Mouse (Mus musculus) heart, postnatal 36 days (tissue): ENCODE measurements around the gene Gm49387. TPM values are rescaled to one million over a fixed set of nuclear protein-coding genes. Genes with fewer than 3 reads are reported as not detected.
A peak's percentile ranks its signal among the peaks of the same experiment; 100 is the strongest.
"Not testable (repeated sequence)": the region's sequence is repeated elsewhere in the genome, so short reads cannot be mapped to it uniquely, and the experiment has no call there.

Source experiments
- DNase-seq, 2 experiments: peaks; one replicate each; pipeline ENCODE4 v3.0.0; 2021 to 2022
- intact Hi-C: fragments of 180-260 bp; cut with DNase I; formaldehyde crosslinking; loops from one replicate; pipeline ENCODE4 v1.15.1; 2025
- total RNA-seq, 2 experiments: library from RNA; stranded (reverse); gene quantifications; 2 replicates each; pipeline ENCODE4 v1.2.3; 2021

The Gm49387 gene
- total RNA-seq, 2 experiments from 2014 or later, result 0.33 to 1.7 TPM

GRCm38 (mm10) chr14:31644183-31644830 is 3.6 kb upstream of the Gm49387 start:
- intact Hi-C loops, result loop anchor here (5.0 kb wide), 1 partner anchor 438 kb away; no protein-coding TSS in a partner anchor
- DNase-seq, result no peak

DNA sequence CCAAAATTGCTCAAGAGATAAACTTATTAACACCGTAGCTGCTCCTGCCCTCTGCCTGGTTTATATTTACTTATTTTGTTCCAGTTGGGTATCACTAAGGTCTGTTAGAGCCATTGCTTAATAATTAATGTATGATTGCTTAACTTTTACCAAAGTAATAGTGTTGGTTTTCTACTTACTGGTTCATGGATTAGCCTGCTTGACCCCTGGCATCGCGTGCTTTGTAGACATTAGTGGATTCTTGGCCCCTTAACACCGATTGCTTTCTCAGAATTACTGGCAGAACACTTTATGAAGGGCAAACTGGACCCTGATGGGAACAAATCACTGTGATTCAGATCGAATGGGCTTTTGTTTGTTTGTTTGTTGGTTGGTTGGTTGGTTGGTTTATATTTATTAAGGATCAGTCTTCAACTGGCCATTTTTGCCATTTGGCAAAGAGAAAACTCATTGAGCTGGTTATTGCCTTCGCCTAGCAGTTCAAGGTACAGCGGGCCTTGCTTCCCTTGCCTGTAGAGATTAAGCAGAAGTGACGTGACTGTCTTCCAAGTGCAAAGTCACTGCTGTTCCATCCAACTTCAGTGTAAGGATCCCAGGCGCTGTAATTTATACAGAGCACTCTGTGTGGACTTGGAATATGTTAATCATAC is 953 bp upstream of the Gm49387 start:
- no peak for DNase-seq
- intact Hi-C loops, result loop anchor here (5.0 kb wide), 1 partner anchor 441 kb away; no protein-coding TSS in a partner anchor

DNA sequence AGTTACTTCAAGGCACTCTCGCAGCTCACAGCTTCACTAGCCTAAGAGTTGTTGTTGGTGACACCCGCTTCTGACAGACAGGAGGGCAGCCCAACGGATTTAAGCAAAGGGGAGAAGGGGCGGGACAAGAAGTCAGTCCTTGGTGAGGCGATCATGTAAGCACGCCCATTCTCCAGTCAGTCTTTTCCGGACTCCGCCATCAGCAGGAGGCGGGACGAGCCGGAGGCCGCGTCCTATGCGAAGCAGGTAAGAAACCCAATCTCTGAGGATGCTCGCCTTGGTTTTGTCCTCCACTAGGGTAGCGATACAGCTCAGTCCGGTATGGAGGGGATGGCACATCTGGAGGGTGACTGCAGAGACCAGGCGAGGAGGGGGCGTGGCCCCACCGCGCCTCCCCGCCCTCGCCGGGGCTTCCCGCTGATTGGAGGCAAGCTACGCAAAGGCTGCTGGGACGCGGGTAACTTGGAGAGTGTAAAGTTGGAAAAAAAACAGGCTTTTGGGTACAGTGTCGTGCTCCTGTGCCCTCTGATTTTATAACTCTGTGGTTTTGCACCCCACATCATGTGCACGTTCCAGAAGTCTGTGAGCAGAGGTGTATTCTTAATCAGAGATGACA is 320 bp upstream of the Gm49387 start, which contains the start of the genes Btd and Hacl1:
TSS of gene Btd (plus strand) at position 139 of the 616 bp plus-strand sequence.
TSS of gene Hacl1 (minus strand) at position 397 of the 616 bp plus-strand sequence.
- peak; percentile 88 to 92 for DNase-seq
- intact Hi-C loops, result loop anchor here (5.0 kb wide), 1 partner anchor 441 kb away; no protein-coding TSS in a partner anchor

GRCm38 (mm10) chr14:31630677-31631076 is 10.0 kb downstream of the Gm49387 start:
- DNase-seq, result no peak
- intact Hi-C loops, result no loop called here

DNA sequence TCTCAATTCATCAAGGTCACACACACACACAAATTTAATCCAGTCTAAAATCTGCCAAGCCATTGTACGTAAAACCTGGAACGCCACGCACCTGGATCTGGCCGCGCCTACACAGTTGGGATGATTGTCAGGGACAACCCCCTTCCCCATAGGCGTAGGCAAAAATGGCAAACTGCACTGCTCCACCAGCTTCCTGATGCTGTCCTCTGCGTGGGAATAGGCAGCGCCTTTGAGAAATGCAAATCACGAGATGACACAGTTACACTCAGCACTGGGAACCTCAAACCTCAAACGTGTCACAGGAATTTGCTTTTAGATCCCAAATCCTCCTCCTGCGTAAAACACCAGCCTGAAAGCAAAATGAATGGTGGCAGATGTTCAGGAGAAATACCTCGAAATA is 17.9 kb downstream of the Gm49387 start:
- intact Hi-C loops, result no loop called here
- DNase-seq, result no peak

- intact Hi-C loops, result no loop called here
Observed at GRCm38 (mm10) chr14:31620591-31621223, 20.0 kb downstream of the Gm49387 start.

DNA sequence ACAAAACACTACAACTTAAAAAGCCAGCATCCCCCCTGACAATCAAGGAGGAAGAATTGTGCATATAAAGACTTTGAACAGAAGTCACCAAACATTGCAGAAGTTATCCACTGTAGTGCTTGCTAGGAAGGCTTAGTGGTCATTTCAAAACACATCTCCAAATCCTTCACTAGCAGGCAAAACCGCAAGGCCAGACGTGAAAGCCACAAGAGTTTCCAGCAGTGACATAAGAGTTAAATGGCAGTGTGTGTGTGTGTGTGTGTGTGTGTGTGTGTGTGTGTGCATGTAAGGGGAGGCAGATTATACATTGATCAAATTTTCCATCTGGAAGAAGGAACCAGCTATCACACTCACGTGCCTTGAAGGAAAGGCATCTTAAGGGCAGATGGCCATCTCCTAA is 22.7 kb downstream of the Gm49387 start:
- intact Hi-C loops, result no loop called here
- no peak for DNase-seq

More at GRCm38 (mm10) chr14:31620591-31621223, 20.0 kb downstream of the Gm49387 start:
- no peak for DNase-seq

- intact Hi-C loops, result no loop called here
- DNase-seq, result no peak
Observed at GRCm38 (mm10) chr14:31617204-31617603, 23.5 kb downstream of the Gm49387 start.

DNA sequence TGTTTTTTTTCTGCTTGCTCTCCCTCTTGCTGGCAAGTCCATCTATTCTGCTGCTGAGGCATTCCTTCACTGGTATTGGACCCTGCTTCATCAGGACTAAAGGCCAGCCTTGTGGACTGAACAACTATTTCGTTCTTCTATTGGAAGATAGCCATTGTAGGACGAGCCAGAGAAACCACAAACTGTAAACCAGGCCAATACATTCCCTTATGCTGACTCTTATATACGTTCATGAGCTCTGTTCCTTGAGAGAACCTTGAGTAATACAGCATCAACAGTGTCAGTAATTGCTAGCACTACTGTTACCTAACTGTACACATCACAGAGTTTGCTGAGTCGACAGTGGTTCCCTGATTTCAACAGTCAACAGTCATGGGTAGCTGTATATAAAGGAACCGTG is 27.0 kb downstream of the Gm49387 start:
- intact Hi-C loops, result no loop called here
- DNase-seq, result no peak

DNA sequence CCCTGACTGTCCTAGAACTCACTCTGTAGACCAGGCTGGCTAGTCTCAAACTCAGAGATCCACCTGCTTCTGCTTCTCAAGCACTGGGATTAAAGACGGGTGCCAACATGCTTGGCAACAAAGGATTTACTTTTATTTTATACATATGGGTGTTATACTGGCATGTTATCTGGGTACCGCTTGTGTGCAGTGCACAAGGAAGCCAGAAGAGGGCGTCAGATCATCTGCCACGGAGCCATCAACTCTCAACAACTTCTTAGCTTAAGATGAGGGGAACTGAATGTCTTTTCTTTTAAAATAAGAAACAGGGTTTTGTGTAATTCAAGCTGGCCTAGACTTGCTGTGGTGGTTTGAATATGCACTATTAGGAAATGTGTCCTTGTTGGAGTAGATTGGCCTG is 28.7 kb downstream of the Gm49387 start:
- no peak for DNase-seq
- intact Hi-C loops, result no loop called here

DNA sequence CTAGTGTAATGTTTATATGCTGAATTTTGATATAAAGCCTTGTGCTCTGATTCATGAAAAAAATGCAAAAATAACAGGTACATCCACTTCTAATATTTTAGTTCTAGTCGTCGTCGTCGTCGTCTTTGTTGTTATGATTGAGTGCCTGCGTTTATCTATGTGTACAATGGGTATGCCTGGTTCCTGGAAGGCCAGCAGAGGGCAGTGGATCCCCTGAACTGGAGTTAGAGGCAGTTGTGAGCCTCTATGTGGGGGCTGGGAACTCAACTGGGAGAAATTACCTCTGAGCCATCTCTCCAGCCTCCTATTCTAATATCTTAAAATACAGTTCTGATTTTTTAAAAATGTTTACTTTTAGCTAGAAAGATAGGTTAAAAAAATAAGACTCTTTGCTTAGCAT is 35.2 kb downstream of the Gm49387 start:
- no peak for DNase-seq
- intact Hi-C loops, result loop anchor here (1.0 to 2.0 kb wide), 2 partner anchors 86 to 111 kb away; partner anchors contain the start of genes Eaf1 and Mettl6

DNA sequence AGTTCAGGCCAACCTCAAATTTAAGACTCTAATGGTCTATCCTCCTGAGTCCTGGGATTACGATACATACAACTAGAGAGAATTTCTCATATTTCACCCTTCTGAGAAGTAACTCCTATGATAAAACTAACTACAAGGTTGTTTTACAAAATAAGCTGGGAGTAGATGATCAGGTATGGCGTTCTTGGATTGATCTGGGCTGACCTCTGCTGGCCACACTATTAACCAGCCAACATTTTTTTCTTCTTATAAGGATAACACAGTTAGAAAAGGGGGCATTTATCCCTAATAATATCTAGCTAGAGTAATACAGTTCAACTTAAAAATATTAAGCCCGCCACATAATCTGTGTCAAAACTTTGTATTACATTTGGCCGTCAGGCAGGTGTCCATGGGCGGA is 35.8 kb downstream of the Gm49387 start:
- DNase-seq, result peak; percentile 15 to 19
- intact Hi-C loops, result loop anchor here (1.0 to 2.0 kb wide), 2 partner anchors 86 to 110 kb away; partner anchors contain the start of genes Eaf1 and Mettl6

GRCm38 (mm10) chr14:31602616-31602979 is 38.1 kb downstream of the Gm49387 start:
- DNase-seq, intact Hi-C loops: not testable (repeated sequence)

DNA sequence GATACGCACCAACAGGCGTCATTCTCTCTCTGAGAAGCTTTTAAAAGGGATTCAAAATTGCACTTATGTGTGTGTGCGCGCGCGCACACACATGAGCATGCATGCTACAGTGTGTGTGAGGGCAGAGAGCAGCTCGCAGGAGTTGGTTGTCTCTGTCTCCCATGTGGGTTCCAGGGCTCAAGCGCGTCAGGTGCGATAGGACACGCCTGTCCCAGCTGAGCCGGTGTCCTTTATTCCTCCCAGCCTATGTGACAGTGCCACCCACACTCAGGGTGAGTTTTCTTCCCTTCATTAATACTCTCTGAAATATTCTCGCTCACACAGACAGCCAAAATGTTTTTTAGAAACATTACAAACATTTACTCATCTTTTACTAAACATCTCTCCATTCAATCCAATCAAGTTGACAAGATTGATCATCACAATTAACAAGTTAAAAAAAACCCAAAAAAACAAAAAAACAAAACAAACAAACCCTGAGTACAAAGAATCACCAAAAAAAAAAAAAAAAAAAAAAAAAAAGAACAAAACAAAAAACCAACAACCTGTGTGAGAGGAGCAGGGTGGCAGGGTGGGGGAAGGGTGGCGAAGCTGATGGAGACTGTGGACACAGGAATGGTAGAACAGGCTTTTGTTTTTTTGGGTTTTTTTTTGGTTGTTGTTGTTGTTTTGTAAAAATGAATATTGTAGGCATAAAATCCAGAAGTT is 38.6 kb downstream of the Gm49387 start:
- intact Hi-C loops, result no loop called here
- DNase-seq, result no peak

- no peak for DNase-seq
- intact Hi-C loops, result no loop called here
Observed at GRCm38 (mm10) chr14:31597446-31597845, 43.2 kb downstream of the Gm49387 start.

GRCm38 (mm10) chr14:31596408-31596807 is 44.3 kb downstream of the Gm49387 start:
- intact Hi-C loops, result no loop called here
- no peak for DNase-seq

DNA sequence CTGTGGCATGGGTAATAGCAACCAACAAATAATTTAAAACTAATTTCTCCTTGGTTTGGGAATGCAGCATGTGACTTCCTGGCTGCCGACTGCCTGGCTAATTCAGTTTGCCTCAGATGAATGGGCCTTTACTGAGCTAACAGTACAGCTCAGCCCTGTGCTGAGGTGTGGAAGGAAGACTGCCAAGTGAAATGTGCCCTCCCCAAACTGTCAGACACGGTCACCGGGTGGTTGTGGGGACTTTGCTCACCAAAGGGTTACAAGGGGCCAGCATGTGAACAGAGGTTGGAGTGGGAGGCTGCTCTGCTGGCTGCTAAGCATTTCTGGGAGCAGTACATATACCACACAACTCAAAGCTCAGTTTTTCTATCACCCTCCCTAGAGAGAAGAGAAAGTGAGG is 46.0 kb downstream of the Gm49387 start:
- intact Hi-C loops, result no loop called here
- no peak for DNase-seq

GRCm38 (mm10) chr14:31593036-31593435 is 47.6 kb downstream of the Gm49387 start:
- DNase-seq, result no peak
- intact Hi-C loops, result no loop called here

- no peak for DNase-seq
- intact Hi-C loops, result no loop called here
Observed at GRCm38 (mm10) chr14:31591243-31591642, 49.4 kb downstream of the Gm49387 start, which contains the start of gene Colq. Gene Colq (minus strand): TSS chr14:31591343.

DNA sequence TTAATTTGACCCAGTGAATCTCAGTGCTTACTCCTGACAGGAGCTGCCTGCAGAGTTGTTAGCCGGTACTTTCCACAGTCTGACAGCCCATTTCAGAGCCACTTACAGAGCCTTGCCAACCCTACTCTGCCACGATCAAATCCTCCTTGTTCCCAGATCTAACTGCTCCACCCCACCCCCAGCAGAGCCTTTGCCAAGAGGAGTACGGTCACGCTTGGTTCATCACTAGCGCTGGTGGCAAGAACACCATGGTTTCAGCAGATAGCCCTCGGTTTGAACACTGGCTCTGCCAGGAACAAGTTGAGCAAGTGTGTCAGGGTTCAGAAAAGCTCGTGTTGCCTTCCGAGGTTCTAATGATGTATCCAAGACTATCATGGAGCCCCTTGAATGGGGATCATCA is 54.2 kb downstream of the Gm49387 start:
- intact Hi-C loops, result no loop called here
- DNase-seq, result no peak
